Mouse (Mus musculus) large intestine, adult 2 months (tissue): ENCODE data around the gene Hs6st1. TPM values are rescaled to one million over a fixed set of nuclear protein-coding genes. Genes with fewer than 3 reads are reported as not detected.

Experiments
- DNase-seq: peaks from one replicate; pipeline ENCODE4 v3.0.0-alpha.2; 2012; ENCODE audit warnings: low read depth, low spot score
- WGBS: fragments of 180-500 bp; shearing (Covaris S2); methylation state at CpG from one replicate; pipeline ENCODE4 v1.1.7; 2018; 5-methylcytosine and 5-hydroxymethylcytosine counted together
- polyA plus RNA-seq: library from polyadenylated mRNA; depleted of rRNA; stranded (reverse); fragments of >200 nt; gene quantifications from 2 replicates; pipeline ENCODE4 v1.2.3, GENCODE M21; 2012

The Hs6st1 gene
- polyA plus RNA-seq, 1 experiment: 46.7 TPM

- WGBS: 72% methylated on average over 2 of the region's 2 CpGs
- no peak for DNase-seq
Observed at GRCm38 (mm10) chr1:36063641-36063955, 4.6 kb upstream of the Hs6st1 start.

- 67% methylated on average over 4 of the region's 4 CpGs for WGBS
- no peak for DNase-seq
Observed at GRCm38 (mm10) chr1:36064223-36064622, 4.0 kb upstream of the Hs6st1 start.

- DNase-seq: no peak
- 2% methylated on average over 24 of the region's 24 CpGs for WGBS
Observed at GRCm38 (mm10) chr1:36064861-36065760, 3.1 kb upstream of the Hs6st1 start.

GRCm38 (mm10) chr1:36065761-36066150, 2.4 kb upstream of the Hs6st1 start:
- no peak for DNase-seq
- WGBS: 77% methylated on average over 9 of the region's 9 CpGs

- no peak for DNase-seq
- WGBS: 90% methylated on average over 6 of the region's 6 CpGs
Observed at GRCm38 (mm10) chr1:36066216-36066980, 1.8 kb upstream of the Hs6st1 start.

- 84% methylated on average over 4 of the region's 4 CpGs for WGBS
- no peak for DNase-seq
Observed at GRCm38 (mm10) chr1:36067201-36067600, 999 bp upstream of the Hs6st1 start.

GRCm38 (mm10) chr1:36067611-36068010, 589 bp upstream of the Hs6st1 start:
- 31% methylated on average over 12 of the region's 12 CpGs for WGBS
- DNase-seq: no peak

- DNase-seq: no peak
- WGBS: under 1% methylated on average over 54 of the region's 76 CpGs
Observed at GRCm38 (mm10) chr1:36068531-36069120, 426 bp downstream of the Hs6st1 start.

- 2% methylated on average over 13 of the region's 13 CpGs for WGBS
- no peak for DNase-seq
Observed at GRCm38 (mm10) chr1:36069291-36069771, 1.1 kb downstream of the Hs6st1 start.

GRCm38 (mm10) chr1:36070190-36070589, 2.0 kb downstream of the Hs6st1 start:
- DNase-seq: no peak
- 30% methylated on average over 6 of the region's 6 CpGs for WGBS

- WGBS: 47% methylated on average over 3 of the region's 3 CpGs
- DNase-seq: no peak
Observed at GRCm38 (mm10) chr1:36070740-36071139, 2.5 kb downstream of the Hs6st1 start.

- DNase-seq: no peak
- 21% methylated on average over 7 of the region's 7 CpGs for WGBS
Observed at GRCm38 (mm10) chr1:36071176-36071575, 3.0 kb downstream of the Hs6st1 start.

- no peak for DNase-seq
- WGBS: 78% methylated on average over 3 of the region's 3 CpGs
Observed at GRCm38 (mm10) chr1:36071611-36072010, 3.4 kb downstream of the Hs6st1 start.

GRCm38 (mm10) chr1:36072588-36073556, 4.7 kb downstream of the Hs6st1 start:
- WGBS: 32% methylated on average over 11 of the region's 11 CpGs
- DNase-seq: no peak

- DNase-seq: no peak
- WGBS: 77% methylated on average over 8 of the region's 8 CpGs
Observed at GRCm38 (mm10) chr1:36073566-36073965, 5.4 kb downstream of the Hs6st1 start.

GRCm38 (mm10) chr1:36074197-36074596, 6.0 kb downstream of the Hs6st1 start:
- 91% methylated on average over 5 of the region's 5 CpGs for WGBS
- DNase-seq: no peak

- no peak for DNase-seq
- WGBS: 37% methylated on average over 7 of the region's 7 CpGs
Observed at GRCm38 (mm10) chr1:36074968-36075367, 6.8 kb downstream of the Hs6st1 start.

- WGBS: 54% methylated on average over 5 of the region's 5 CpGs
- DNase-seq: no peak
Observed at GRCm38 (mm10) chr1:36075652-36076051, 7.5 kb downstream of the Hs6st1 start.

GRCm38 (mm10) chr1:36077084-36077483, 8.9 kb downstream of the Hs6st1 start:
- 45% methylated on average over 6 of the region's 6 CpGs for WGBS
- no peak for DNase-seq
